Mouse (Mus musculus): ENCODE measurements around the gene Arf6.
A peak's percentile ranks its signal among the peaks of the same experiment; 100 is the strongest.
"Not testable (repeated sequence)": the region's sequence is repeated elsewhere in the genome, so short reads cannot be mapped to it uniquely, and the experiment has no call there.

The Arf6 gene

GRCm38 (mm10) chr12:69373850-69374766 is 2.2 kb downstream of the Arf6 start:
- DNase-seq (ENCODE audit: low spot score in 2 of 2) = no peak

GRCm38 (mm10) chr12:69376132-69376531 is 4.2 kb downstream of the Arf6 start:
- no peak for DNase-seq (ENCODE audit: low spot score in 2 of 2)

- DNase-seq (ENCODE audit: low spot score in 2 of 2) = no peak
Measured at GRCm38 (mm10) chr12:69377188-69377587, 5.2 kb downstream of the Arf6 start.

GRCm38 (mm10) chr12:69377636-69378035 is 5.7 kb downstream of the Arf6 start:
- DNase-seq (ENCODE audit: low spot score in 2 of 2) = not testable (repeated sequence)

GRCm38 (mm10) chr12:69378558-69379454 is 6.9 kb downstream of the Arf6 start:
- no peak for DNase-seq (ENCODE audit: low spot score in 2 of 2)

- DNase-seq (ENCODE audit: low spot score in 2 of 2) = no peak
Measured at GRCm38 (mm10) chr12:69382880-69383279, 10.9 kb downstream of the Arf6 start.

GRCm38 (mm10) chr12:69384606-69385005 is 12.7 kb downstream of the Arf6 start:
- no peak for DNase-seq (ENCODE audit: low spot score in 2 of 2)

- DNase-seq (ENCODE audit: low spot score in 2 of 2) = no peak
Measured at GRCm38 (mm10) chr12:69385542-69386280, 13.8 kb downstream of the Arf6 start.

- DNase-seq (ENCODE audit: low spot score in 2 of 2) = not testable (repeated sequence)
Measured at GRCm38 (mm10) chr12:69386281-69386732, 14.4 kb downstream of the Arf6 start.

GRCm38 (mm10) chr12:69388321-69388869 is 16.4 kb downstream of the Arf6 start:
- no peak for DNase-seq (ENCODE audit: low spot score in 2 of 2)

GRCm38 (mm10) chr12:69389273-69389938 is 17.5 kb downstream of the Arf6 start:
- DNase-seq (ENCODE audit: low spot score in 2 of 2) = peak in 1 of 2 experiments; percentile 14

GRCm38 (mm10) chr12:69390000-69390698 is 18.2 kb downstream of the Arf6 start:
- no peak for DNase-seq (ENCODE audit: low spot score in 2 of 2)

- no peak for DNase-seq (ENCODE audit: low spot score in 2 of 2)
Measured at GRCm38 (mm10) chr12:69393076-69393475, 21.1 kb downstream of the Arf6 start.

- DNase-seq (ENCODE audit: low spot score in 2 of 2) = no peak
Measured at GRCm38 (mm10) chr12:69394456-69394855, 22.5 kb downstream of the Arf6 start.

GRCm38 (mm10) chr12:69400367-69400766 is 28.4 kb downstream of the Arf6 start:
- DNase-seq (ENCODE audit: low spot score in 2 of 2) = no peak

GRCm38 (mm10) chr12:69400871-69401286 is 28.9 kb downstream of the Arf6 start:
- no peak for DNase-seq (ENCODE audit: low spot score in 2 of 2)

GRCm38 (mm10) chr12:69402100-69402499 is 30.1 kb downstream of the Arf6 start:
- DNase-seq (ENCODE audit: low spot score in 2 of 2) = no peak

- DNase-seq (ENCODE audit: low spot score in 2 of 2) = no peak
Measured at GRCm38 (mm10) chr12:69402594-69403167, 30.7 kb downstream of the Arf6 start.

GRCm38 (mm10) chr12:69410767-69411166 is 38.8 kb downstream of the Arf6 start:
- no peak for DNase-seq (ENCODE audit: low spot score in 2 of 2)

GRCm38 (mm10) chr12:69411936-69412335 is 40.0 kb downstream of the Arf6 start:
- DNase-seq (ENCODE audit: low spot score in 2 of 2) = no peak

All from left cerebral cortex, adult 9 months (tissue).